Mouse (Mus musculus) kidney, embryonic 16.5 days (tissue): ENCODE results near the gene Pip4k2c. TPM values are rescaled to one million over a fixed set of nuclear protein-coding genes. Genes with fewer than 3 reads are reported as not detected.

Experiments
- ATAC-seq: fragments of 200-750 bp; cut with Nextera tagmentation; 2 replicates; pipeline ENCODE4 v1.8.0; 2017; ENCODE audit warnings: moderate TSS enrichment; ENCODE audit not compliant: low FRiP score, low TSS enrichment
- H3K27ac ChIP-seq: fragments of 300-500 bp; sonication (generic); 2 replicates; pipeline ENCODE4 v1.5.1; 2014; ENCODE audit warnings: low read length
- H3K27me3 ChIP-seq: fragments of 300-500 bp; sonication (generic); 2 replicates; pipeline ENCODE4 v1.6.1; 2014; ENCODE audit warnings: low read length, control low read depth, mixed read lengths; ENCODE audit not compliant: insufficient read depth
- H3K36me3 ChIP-seq: fragments of 300-500 bp; sonication (generic); 2 replicates; pipeline ENCODE4 v1.6.1; 2014; ENCODE audit warnings: low read length, control low read depth, mixed read lengths; ENCODE audit not compliant: insufficient read depth
- H3K4me1 ChIP-seq: fragments of 300-500 bp; sonication (generic); 2 replicates; pipeline ENCODE4 v1.6.1; 2014; ENCODE audit warnings: low read length, control low read depth, mixed read lengths; ENCODE audit not compliant: insufficient read depth
- H3K4me2 ChIP-seq: fragments of 300-500 bp; sonication (generic); replicated peaks from 2 replicates; pipeline ENCODE4 v1.6.1; 2014; ENCODE audit warnings: low read depth, low read length
- H3K4me3 ChIP-seq: fragments of 300-500 bp; sonication (generic); 2 replicates; pipeline ENCODE4 v1.5.1; 2014; ENCODE audit warnings: mild to moderate bottlenecking, low read length
- H3K9ac ChIP-seq: fragments of 300-500 bp; sonication (generic); replicated peaks from 2 replicates; pipeline ENCODE4 v1.6.1; 2014; ENCODE audit warnings: low read length
- H3K9me3 ChIP-seq: fragments of 300-500 bp; sonication (generic); 2 replicates; pipeline ENCODE4 v1.6.1; 2016; ENCODE audit warnings: low read length, control low read depth
- WGBS: fragments of 180-500 bp; shearing (Covaris S2); extraction: QIAGEN DNeasy Blood & Tissue Kit; methylation state at CpG from one replicate; pipeline ENCODE4 v1.1.7; 2014; 5-methylcytosine and 5-hydroxymethylcytosine counted together
- polyA plus RNA-seq: library from polyadenylated mRNA; unstranded; fragments of >200 nt; fragmentation: Nextera tagmentation; extraction: Ambion mirVana; gene quantifications from 2 replicates; pipeline ENCODE4 v1.2.1, GENCODE M21; 2015

Gene Pip4k2c
- polyA plus RNA-seq, 1 experiment from 2014 or later, result 50.9 TPM

- Histone ChIP-seq H3K4me3 (no peak overlapping the region; the same call in 1 of the 2 replicates), H3K27ac (no peak overlapping the region), H3K9me3 (no peaks in the 10 kb centered on the region), H3K36me3 (peaks cover 8% of the 10 kb centered on the region), H3K27me3 (peaks cover 31% of the 10 kb centered on the region), H3K9ac (no peak overlapping the region), H3K4me1 (peaks cover 31% of the 10 kb centered on the region), H3K4me2 (peak overlapping the region; percentile 3)
- WGBS, result 19% methylated on average over 20 of the region's 20 CpGs
- no peak for ATAC-seq
These were observed 27.6 kb downstream of the Pip4k2c start for GRCm38 (mm10) chr10:127183759-127184158.

DNA sequence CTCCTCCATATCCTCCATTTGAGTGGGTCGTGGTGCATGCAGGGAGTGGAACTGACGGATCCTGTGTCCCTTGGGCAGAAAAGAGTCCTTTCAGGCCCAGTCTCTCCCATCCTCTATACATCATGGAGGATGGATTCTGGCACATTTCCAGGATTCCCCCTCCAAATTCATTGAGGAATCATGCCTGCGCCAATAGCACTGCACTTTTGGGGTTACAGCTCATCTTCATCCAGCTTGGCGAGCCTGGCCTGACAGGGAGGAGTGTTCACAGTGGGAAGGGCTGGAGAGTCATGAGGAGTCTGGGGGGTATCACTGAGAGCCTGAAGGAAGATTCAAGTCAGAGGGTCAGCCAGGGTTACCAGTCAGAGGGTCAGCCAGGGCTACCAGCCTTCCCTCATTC lies 28.8 kb downstream of the Pip4k2c start:
- Histone ChIP-seq H3K4me1 (peaks cover 33% of the 10 kb centered on the region), H3K27me3 (peaks cover 41% of the 10 kb centered on the region), H3K9me3 (no peaks in the 10 kb centered on the region), H3K9ac (no peak overlapping the region), H3K27ac (no peak overlapping the region), H3K4me3 (no peak overlapping the region), H3K4me2 (no peak overlapping the region), H3K36me3 (peaks cover 8% of the 10 kb centered on the region)
- no peak for ATAC-seq
- 82% methylated on average over 4 of the region's 4 CpGs for WGBS

DNA sequence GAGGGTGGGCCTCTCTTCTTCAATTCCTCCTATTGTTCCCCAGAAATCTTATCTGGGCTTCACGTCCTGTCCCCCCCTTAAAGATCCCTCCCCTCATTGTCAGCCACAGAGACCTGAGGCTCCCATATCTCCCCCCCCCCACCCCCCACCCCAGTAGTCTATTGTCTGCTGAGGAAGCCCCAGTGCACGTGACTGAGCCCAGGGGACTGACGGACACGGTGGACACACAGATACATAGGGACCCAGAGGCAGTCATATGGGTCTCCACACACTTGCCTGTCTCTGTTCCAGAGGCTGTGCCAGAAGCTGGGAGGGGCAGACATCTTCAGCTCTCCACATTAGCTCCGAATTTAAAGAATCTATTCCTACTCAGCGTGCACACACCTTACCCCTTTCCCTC lies 29.8 kb downstream of the Pip4k2c start:
- Histone ChIP-seq H3K4me2 (no peak overlapping the region), H3K9me3 (no peaks in the 10 kb centered on the region), H3K4me1 (peaks cover 35% of the 10 kb centered on the region), H3K9ac (no peak overlapping the region), H3K27ac (no peak overlapping the region), H3K36me3 (peaks cover 4% of the 10 kb centered on the region), H3K4me3 (no peak overlapping the region), H3K27me3 (peaks cover 46% of the 10 kb centered on the region)
- ATAC-seq, result no peak
- WGBS, result 72% methylated on average over 6 of the region's 6 CpGs

- ATAC-seq, result no peak
- H3K9me3 ChIP-seq, result no peaks in the 10 kb centered on the region
- peaks cover 37% of the 10 kb centered on the region for H3K4me1 ChIP-seq
- no peak overlapping the region for H3K9ac ChIP-seq
- no peak overlapping the region for H3K4me3 ChIP-seq
- no peak overlapping the region; the same call in 1 of the 2 replicates for H3K4me2 ChIP-seq
- no peak overlapping the region for H3K27ac ChIP-seq
- peaks cover 49% of the 10 kb centered on the region for H3K27me3 ChIP-seq
- 0 out of 2 replicates have a peak, but pooled peaks cover 2% of the 10 kb centered on the region for H3K36me3 ChIP-seq
- 47% methylated on average over 3 of the region's 3 CpGs for WGBS
These were observed 30.7 kb downstream of the Pip4k2c start for GRCm38 (mm10) chr10:127180695-127181047.

DNA sequence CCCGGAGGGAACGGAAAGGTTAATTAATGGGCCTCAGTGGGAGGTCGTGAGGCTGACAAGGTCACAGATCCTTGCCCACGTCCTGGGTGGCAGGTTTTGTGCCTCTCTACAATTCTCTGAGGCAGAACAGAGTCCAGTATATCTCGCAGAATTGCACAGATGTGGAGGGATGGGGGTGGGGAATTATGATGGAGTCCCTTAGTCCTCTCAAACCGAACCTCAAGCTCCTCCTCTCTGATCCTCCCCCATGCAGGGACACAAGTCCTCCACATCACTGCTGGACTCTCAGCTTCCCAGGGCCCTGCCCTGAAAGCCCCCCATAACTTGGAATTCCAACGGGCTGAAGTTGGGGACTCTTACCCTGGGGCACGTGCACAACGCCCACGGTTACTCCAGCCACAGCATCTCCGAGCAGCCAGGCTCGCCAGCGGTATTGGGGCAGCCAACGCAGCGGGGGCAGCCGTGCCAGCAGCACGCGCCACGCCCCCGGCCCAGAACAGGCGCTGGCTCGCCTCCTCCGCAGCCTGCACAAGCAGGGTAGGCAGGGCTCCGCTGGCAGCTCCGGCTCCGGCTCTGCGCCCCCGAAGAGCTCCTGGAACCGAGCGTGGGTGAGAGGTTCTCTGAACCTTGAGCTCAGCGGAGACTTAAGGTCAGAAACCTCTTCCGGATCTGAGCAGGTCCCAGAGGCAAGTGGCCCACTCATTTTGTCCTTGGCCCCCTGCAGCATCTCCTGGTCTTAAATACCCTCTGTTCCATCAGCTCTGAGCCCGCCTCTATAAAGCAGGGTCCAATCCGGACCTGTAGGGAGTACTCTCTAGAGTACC lies 31.3 kb downstream of the Pip4k2c start, which contains the start of gene Slc26a10:
TSS of gene Slc26a10 (minus strand) at position 775 of the 824 bp plus-strand sequence.
- 0 out of 2 replicates have a peak, but pooled peaks cover 2% of the 10 kb centered on the region for H3K36me3 ChIP-seq
- H3K4me2 ChIP-seq, result peak within 1 kb of the TSS; percentile 52
- no peak for ATAC-seq
- H3K4me3 ChIP-seq, result peak within 1 kb of the TSS; percentile 33
- 1% methylated on average over 34 of the region's 34 CpGs for WGBS
- H3K9ac ChIP-seq, result peak within 1 kb of the TSS; percentile 34; the same call in 1 of the 2 replicates
- H3K27ac ChIP-seq, result no peak within 1 kb of the TSS
- peaks cover 37% of the 10 kb centered on the region for H3K4me1 ChIP-seq
- H3K27me3 ChIP-seq, result peaks cover 49% of the 10 kb centered on the region
- no peaks in the 10 kb centered on the region for H3K9me3 ChIP-seq

- H3K4me3 ChIP-seq, result peak overlapping the region; percentile 39
- peak overlapping the region; percentile 60 for H3K4me2 ChIP-seq
- 0 out of 2 replicates have a peak, but pooled peaks cover 2% of the 10 kb centered on the region for H3K36me3 ChIP-seq
- peaks cover 37% of the 10 kb centered on the region for H3K4me1 ChIP-seq
- 0 out of 2 replicates have a peak, but pooled peaks have one; percentile 3 for ATAC-seq
- no peak overlapping the region for H3K27ac ChIP-seq
- no peak overlapping the region for H3K9ac ChIP-seq
- H3K9me3 ChIP-seq, result no peaks in the 10 kb centered on the region
- H3K27me3 ChIP-seq, result peaks cover 49% of the 10 kb centered on the region
- 3% methylated on average over 41 of the region's 41 CpGs for WGBS
These were observed 32.9 kb downstream of the Pip4k2c start for GRCm38 (mm10) chr10:127178286-127179027.

- no peak overlapping the region for H3K9ac ChIP-seq
- no peaks in the 10 kb centered on the region for H3K36me3 ChIP-seq
- peak overlapping the region; percentile 39 for H3K4me3 ChIP-seq
- peak overlapping the region; percentile 60 for H3K4me2 ChIP-seq
- H3K27me3 ChIP-seq, result peaks cover 46% of the 10 kb centered on the region
- peaks cover 37% of the 10 kb centered on the region for H3K4me1 ChIP-seq
- ATAC-seq, result peak; percentile 60
- 2% methylated on average over 23 of the region's 23 CpGs for WGBS
- H3K9me3 ChIP-seq, result no peaks in the 10 kb centered on the region
- no peak overlapping the region for H3K27ac ChIP-seq
These were observed 33.7 kb downstream of the Pip4k2c start for GRCm38 (mm10) chr10:127177719-127178118.

GRCm38 (mm10) chr10:127177235-127177634 lies 34.1 kb downstream of the Pip4k2c start:
- WGBS, result 24% methylated on average over 9 of the region's 9 CpGs
- Histone ChIP-seq H3K27me3 (peaks cover 46% of the 10 kb centered on the region), H3K9me3 (no peaks in the 10 kb centered on the region), H3K4me3 (peak overlapping the region; percentile 39; the same call in 1 of the 2 replicates), H3K36me3 (no peaks in the 10 kb centered on the region), H3K9ac (no peak overlapping the region), H3K27ac (no peak overlapping the region), H3K4me2 (peak overlapping the region; percentile 60), H3K4me1 (peaks cover 37% of the 10 kb centered on the region)
- ATAC-seq, result no peak

- H3K4me2 ChIP-seq, result peak overlapping the region; percentile 60
- no peak overlapping the region; the same call in 1 of the 2 replicates for H3K9ac ChIP-seq
- H3K27ac ChIP-seq, result no peak overlapping the region
- no peaks in the 10 kb centered on the region for H3K36me3 ChIP-seq
- H3K9me3 ChIP-seq, result no peaks in the 10 kb centered on the region
- H3K4me1 ChIP-seq, result peaks cover 37% of the 10 kb centered on the region
- H3K4me3 ChIP-seq, result peak overlapping the region; percentile 16
- no peak for ATAC-seq
- peaks cover 50% of the 10 kb centered on the region for H3K27me3 ChIP-seq
- 3% methylated on average over 6 of the region's 7 CpGs for WGBS
These were observed 34.6 kb downstream of the Pip4k2c start for GRCm38 (mm10) chr10:127176756-127177155.
